Mouse (Mus musculus): ENCODE results near the gene Slc32a1. TPM values are rescaled to one million over a fixed set of nuclear protein-coding genes. Genes with fewer than 3 reads are reported as not detected.
A peak's percentile ranks its signal among the peaks of the same experiment; 100 is the strongest.

Slc32a1 gene
- polyA plus RNA-seq, 1 experiment from 2014 or later: 0.05 TPM

DNA sequence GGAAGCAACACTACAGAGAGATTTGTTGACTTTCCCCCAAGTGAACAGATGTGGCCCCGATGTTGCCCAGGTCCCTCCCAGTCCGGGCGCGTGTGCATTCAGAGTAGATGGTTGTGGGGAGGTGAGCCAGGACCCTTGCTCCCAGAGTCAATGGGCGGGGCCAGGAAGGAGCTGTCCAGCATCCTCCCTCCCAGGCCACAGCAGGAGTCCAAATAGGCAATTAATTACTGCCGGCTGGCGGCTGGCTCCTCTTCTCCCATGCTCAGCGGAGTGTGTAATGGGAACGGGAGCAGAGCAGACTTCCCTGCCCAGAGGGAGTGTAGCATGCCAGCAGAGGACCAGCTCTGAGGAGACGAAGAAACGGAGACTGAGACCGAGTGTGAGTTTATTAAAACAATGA lies 15.5 kb upstream of the Slc32a1 start:
- ATAC-seq (ENCODE audit: insufficient number of reproducible peaks, low FRiP score, low TSS enrichment, low read depth): no peak
- Histone ChIP-seq H3K36me3 (no peaks in the 10 kb centered on the region), H3K27me3 (peaks cover 43% of the 10 kb centered on the region), H3K27ac (replicated peaks) (no peak overlapping the region), H3K4me3 (replicated peaks) (no peak overlapping the region), H3K4me1 (no peaks in the 10 kb centered on the region), H3K9ac (no peak overlapping the region), H3K4me2 (replicated peaks) (no peak overlapping the region), H3K9me3 (replicated peaks) (no peaks in the 10 kb centered on the region)
- under 1% methylated on average over 12 of the region's 12 CpGs for WGBS

DNA sequence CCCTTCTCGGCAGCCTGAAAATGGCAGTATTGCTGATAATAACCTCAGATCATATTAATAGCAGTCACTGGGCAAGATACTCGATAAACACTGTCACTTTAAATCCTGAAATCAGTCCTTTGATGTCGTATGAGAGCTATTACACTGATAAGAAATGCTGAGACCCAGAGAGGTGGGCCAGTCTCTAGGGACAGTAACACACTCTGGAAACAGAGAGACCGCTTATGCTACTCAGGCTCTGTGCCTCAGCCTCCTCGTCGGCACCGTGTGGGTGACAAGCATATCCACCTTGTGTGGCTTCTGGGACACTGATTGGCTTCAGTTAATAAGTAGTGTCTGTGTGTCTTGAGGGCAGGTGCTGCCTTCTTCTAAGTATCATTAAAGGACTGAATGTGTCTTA lies 15.0 kb upstream of the Slc32a1 start:
- 19% methylated on average over 7 of the region's 7 CpGs for WGBS
- Histone ChIP-seq H3K27ac (replicated peaks) (no peak overlapping the region), H3K9me3 (replicated peaks) (no peaks in the 10 kb centered on the region), H3K36me3 (no peaks in the 10 kb centered on the region), H3K4me1 (no peaks in the 10 kb centered on the region), H3K27me3 (peaks cover 48% of the 10 kb centered on the region), H3K4me2 (replicated peaks) (no peak overlapping the region), H3K9ac (no peak overlapping the region), H3K4me3 (replicated peaks) (no peak overlapping the region)
- ATAC-seq (ENCODE audit: insufficient number of reproducible peaks, low FRiP score, low TSS enrichment, low read depth): no peak

DNA sequence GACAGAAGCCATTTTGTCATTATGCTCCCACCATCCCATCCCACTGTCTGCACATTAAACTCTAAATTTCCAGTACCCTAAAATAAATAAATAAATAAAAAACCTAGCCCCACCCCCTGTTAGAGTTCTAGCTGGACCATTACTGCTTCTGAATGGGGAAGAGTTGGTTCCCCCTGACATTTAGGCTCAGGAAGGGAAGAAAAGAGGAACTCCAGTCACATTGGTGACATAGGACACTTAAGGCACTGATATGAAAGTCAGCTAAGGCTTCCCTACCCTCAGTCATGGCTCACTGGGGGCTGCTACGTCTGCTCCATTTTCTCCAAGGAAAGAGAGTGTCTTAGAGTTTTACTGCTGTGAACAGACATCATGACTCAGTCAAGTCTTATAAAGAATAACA lies 13.8 kb upstream of the Slc32a1 start:
- H3K9ac ChIP-seq: no peak overlapping the region
- no peak overlapping the region for H3K4me2 ChIP-seq (replicated peaks)
- H3K9me3 ChIP-seq (replicated peaks): no peaks in the 10 kb centered on the region
- H3K27ac ChIP-seq (replicated peaks): no peak overlapping the region
- H3K27me3 ChIP-seq: peaks cover 59% of the 10 kb centered on the region
- no peak overlapping the region for H3K4me3 ChIP-seq (replicated peaks)
- WGBS: 63% methylated on average over 1 of the region's 1 CpGs
- no peaks in the 10 kb centered on the region for H3K4me1 ChIP-seq
- ATAC-seq (ENCODE audit: insufficient number of reproducible peaks, low FRiP score, low TSS enrichment, low read depth): no peak
- H3K36me3 ChIP-seq: no peaks in the 10 kb centered on the region

DNA sequence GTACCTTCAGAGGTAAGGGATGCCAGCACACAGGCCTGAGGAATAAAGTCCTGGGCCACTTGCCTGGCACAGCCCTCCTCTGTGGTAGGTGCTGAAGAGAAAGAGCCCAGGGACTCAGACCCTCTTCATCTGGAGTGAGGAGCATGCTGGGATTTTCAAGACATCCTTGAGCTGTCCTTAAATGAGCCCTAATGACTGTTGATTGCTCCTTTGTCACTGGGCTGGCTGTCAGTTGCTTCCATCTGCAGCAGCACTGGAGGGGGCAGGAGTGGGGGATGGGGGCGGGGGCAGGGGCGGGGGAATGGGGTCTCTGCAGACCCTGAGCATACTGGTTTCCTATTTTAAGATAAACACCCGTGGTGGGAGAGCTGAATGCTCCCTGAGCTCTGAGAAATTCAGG lies 10.1 kb upstream of the Slc32a1 start:
- H3K4me1 ChIP-seq: no peaks in the 10 kb centered on the region
- WGBS: 28% methylated on average over 3 of the region's 3 CpGs
- no peak for ATAC-seq (ENCODE audit: insufficient number of reproducible peaks, low FRiP score, low TSS enrichment, low read depth)

DNA sequence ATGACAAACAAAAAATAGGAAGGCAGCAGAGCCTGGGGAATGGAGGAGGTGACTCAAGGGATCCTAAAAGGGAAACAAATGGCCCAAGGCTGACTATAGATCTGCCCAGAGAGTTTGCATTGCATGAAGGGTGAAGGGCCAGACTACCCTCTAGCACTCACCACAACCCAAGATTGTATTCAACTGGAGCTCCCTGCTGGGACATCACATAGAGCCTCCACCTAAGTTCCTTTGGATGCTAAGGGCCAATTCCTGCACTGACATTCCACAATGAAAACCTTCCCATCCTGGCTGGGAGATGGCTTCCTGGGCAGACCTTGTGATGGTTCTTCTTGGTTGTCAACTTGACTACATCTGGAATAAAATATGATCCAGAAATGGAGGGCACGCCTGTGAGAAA lies 9.2 kb upstream of the Slc32a1 start:
- Histone ChIP-seq H3K9me3 (replicated peaks) (no peaks in the 10 kb centered on the region), H3K27ac (replicated peaks) (no peak overlapping the region), H3K4me2 (replicated peaks) (no peak overlapping the region), H3K27me3 (peaks cover 72% of the 10 kb centered on the region), H3K4me1 (no peaks in the 10 kb centered on the region), H3K4me3 (replicated peaks) (no peak overlapping the region), H3K36me3 (no peaks in the 10 kb centered on the region), H3K9ac (no peak overlapping the region)
- WGBS: 91% methylated on average over 1 of the region's 1 CpGs
- ATAC-seq (ENCODE audit: insufficient number of reproducible peaks, low FRiP score, low TSS enrichment, low read depth): no peak

More for the DNA sequence above, 10.1 kb upstream of the Slc32a1 start:
- Histone ChIP-seq H3K9me3 (replicated peaks) (no peaks in the 10 kb centered on the region), H3K36me3 (no peaks in the 10 kb centered on the region), H3K27ac (replicated peaks) (no peak overlapping the region), H3K4me2 (replicated peaks) (no peak overlapping the region), H3K27me3 (peaks cover 73% of the 10 kb centered on the region), H3K4me3 (replicated peaks) (no peak overlapping the region), H3K9ac (no peak overlapping the region)

DNA sequence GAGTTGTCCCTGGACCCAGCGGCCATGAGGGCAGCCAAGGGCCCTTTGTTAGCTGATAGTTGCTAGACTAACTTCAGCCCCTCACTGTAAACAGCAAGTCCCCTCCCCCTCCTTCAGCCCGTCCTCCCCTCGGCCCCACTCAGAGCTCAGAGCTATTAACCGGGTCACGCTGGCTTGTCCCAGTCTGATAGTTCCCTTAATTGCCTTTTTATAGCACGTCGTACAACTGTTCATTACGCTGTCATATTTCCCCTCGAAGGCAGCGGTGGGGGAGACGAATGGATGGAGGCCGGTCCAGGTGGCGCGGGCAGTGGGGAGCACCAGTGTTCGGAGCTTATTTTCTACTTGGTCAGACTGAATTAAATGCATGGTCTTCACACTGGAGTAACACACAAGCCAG lies 7.9 kb upstream of the Slc32a1 start:
- WGBS: 33% methylated on average over 15 of the region's 15 CpGs
- no peak for ATAC-seq (ENCODE audit: insufficient number of reproducible peaks, low FRiP score, low TSS enrichment, low read depth)
- H3K27me3 ChIP-seq: peaks cover 80% of the 10 kb centered on the region
- no peak overlapping the region for H3K9ac ChIP-seq
- H3K27ac ChIP-seq (replicated peaks): no peak overlapping the region
- H3K36me3 ChIP-seq: no peaks in the 10 kb centered on the region
- H3K9me3 ChIP-seq (replicated peaks): no peaks in the 10 kb centered on the region
- no peak overlapping the region for H3K4me2 ChIP-seq (replicated peaks)
- no peaks in the 10 kb centered on the region for H3K4me1 ChIP-seq
- H3K4me3 ChIP-seq (replicated peaks): no peak overlapping the region

DNA sequence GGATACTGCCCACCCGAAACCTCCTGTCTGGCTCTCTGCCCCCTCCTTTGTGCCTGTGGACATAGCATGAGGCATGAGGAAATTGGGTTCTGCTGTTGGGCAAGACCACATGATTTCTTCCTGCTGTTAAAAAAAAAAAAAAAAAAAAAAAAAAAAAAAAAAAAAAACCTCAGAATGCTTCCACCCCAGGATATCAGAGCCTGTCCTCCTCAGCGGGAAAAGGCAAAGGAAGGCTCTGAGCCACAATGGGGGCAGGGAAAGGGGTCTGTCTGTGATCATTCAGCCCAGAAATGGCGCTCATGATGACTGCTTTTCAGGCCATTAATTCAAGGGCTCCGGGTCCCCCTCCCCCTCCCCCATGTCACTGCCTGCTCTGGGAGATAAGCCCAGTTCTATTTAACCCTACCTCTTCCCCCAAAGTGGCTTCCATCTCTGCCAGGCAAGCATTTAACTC lies 4.0 kb upstream of the Slc32a1 start:
- H3K4me3 ChIP-seq (replicated peaks): no peak overlapping the region
- 14% methylated on average over 4 of the region's 4 CpGs for WGBS

DNA sequence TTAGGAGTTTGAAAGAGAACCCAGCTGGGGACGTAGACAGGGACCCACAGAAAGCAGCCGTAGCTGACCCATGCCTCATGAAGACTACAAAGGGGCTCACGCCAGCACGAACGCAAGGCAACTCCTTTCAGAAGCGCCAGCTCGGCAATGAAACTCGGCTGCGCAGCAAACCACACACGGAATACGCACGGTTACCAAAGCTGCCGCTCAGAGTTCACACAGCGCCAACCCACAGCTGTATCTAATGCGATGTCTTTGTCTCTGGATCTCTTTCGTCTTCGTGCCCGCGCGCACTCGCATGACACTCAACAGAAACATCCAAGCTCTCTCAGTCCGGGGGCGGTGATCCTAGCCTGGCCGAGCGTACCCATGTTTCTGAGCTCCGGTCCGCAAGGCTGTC lies 886 bp upstream of the Slc32a1 start:
- no peak for ATAC-seq (ENCODE audit: insufficient number of reproducible peaks, low FRiP score, low TSS enrichment, low read depth)
- H3K9me3 ChIP-seq (replicated peaks): no peaks in the 10 kb centered on the region
- no peak overlapping the region for H3K9ac ChIP-seq
- WGBS: under 1% methylated on average over 27 of the region's 27 CpGs
- 0 out of 2 replicates have a peak overlapping the region, but pooled peaks have one; percentile 15 for H3K4me2 ChIP-seq (replicated peaks)
- H3K4me1 ChIP-seq: peaks cover 28% of the 10 kb centered on the region
- H3K27me3 ChIP-seq: peaks cover 98% of the 10 kb centered on the region
- H3K4me3 ChIP-seq (replicated peaks): peak overlapping the region; percentile 10; the same call in 1 of the 2 replicates
- no peaks in the 10 kb centered on the region for H3K36me3 ChIP-seq
- H3K27ac ChIP-seq (replicated peaks): no peak overlapping the region

More for the DNA sequence above, 4.0 kb upstream of the Slc32a1 start:
- no peak for ATAC-seq (ENCODE audit: insufficient number of reproducible peaks, low FRiP score, low TSS enrichment, low read depth)
- H3K9ac ChIP-seq: no peak overlapping the region
- H3K27me3 ChIP-seq: peaks cover 89% of the 10 kb centered on the region
- peaks cover 18% of the 10 kb centered on the region for H3K4me1 ChIP-seq
- no peaks in the 10 kb centered on the region for H3K9me3 ChIP-seq (replicated peaks)
- H3K27ac ChIP-seq (replicated peaks): no peak overlapping the region
- no peaks in the 10 kb centered on the region for H3K36me3 ChIP-seq
- no peak overlapping the region for H3K4me2 ChIP-seq (replicated peaks)

DNA sequence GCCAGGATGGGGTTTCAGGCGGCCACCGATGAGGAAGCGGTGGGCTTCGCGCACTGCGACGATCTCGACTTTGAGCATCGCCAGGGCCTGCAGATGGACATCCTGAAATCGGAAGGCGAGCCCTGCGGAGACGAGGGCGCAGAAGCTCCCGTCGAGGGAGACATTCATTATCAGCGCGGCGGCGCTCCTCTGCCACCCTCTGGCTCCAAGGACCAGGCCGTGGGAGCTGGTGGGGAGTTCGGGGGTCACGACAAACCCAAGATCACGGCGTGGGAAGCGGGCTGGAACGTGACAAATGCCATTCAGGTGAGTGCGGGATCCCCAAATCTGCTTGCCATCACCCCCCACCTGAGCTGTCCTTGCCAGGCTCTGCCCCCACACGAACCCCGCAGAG lies 756 bp downstream of the Slc32a1 start:
- Histone ChIP-seq H3K36me3 (no peaks in the 10 kb centered on the region), H3K27ac (replicated peaks) (no peak overlapping the region), H3K9me3 (replicated peaks) (no peaks in the 10 kb centered on the region), H3K9ac (no peak overlapping the region), H3K27me3 (peaks cover 99% of the 10 kb centered on the region), H3K4me1 (peaks cover 39% of the 10 kb centered on the region), H3K4me2 (replicated peaks) (peak overlapping the region; percentile 42; the same call in 1 of the 2 replicates), H3K4me3 (replicated peaks) (peak overlapping the region; percentile 31; the same call in 1 of the 2 replicates)
- WGBS: 1% methylated on average over 30 of the region's 30 CpGs
- ATAC-seq (ENCODE audit: insufficient number of reproducible peaks, low FRiP score, low TSS enrichment, low read depth): no peak

DNA sequence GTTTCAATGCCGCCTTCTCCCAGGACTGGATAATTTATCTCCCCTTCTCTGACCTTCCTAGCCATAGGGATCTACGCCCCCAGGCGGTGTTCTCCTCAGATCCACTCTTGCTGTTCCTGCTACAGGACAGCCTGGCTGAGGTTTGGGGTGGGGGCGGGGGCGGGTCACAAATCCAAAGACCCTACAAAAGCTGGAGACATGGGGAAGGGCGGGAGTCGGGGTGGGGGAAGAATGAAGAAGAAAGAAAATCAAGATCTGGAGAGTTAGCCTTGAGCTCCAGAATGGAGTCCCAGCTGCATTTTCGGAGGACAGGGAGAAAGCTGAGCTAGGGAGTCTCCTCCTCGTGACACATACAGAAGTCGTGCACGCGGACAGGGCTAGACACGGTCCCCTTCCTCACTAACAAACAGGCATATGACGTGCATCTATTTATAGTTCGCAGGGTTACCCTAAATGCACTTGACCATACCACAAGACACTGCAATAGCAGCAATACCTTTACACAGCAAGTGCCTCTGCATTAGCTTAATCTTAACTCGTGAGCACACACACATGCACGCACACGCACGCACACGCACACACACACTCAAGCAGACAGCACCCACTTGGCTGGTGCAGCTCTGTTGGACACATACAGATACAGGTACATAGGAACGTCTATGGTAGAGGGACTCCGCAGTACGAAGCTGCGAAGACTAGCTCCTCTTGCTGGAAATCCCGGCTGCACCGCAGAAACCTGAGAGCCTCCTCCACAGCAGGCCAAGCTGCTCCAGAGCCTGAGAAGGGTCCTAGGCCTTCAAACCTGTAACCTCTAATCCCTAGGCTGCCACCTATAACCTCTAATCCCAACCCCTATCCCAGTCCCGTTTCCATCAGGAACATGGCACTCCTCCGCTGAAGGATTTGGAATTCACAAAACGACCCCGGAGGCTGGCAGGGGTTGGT lies 1.4 kb downstream of the Slc32a1 start:
- Histone ChIP-seq H3K4me1 (peaks cover 42% of the 10 kb centered on the region), H3K4me3 (replicated peaks) (no peak overlapping the region), H3K4me2 (replicated peaks) (no peak overlapping the region), H3K9ac (no peak overlapping the region), H3K36me3 (no peaks in the 10 kb centered on the region), H3K27me3 (peaks cover 99% of the 10 kb centered on the region), H3K27ac (replicated peaks) (no peak overlapping the region), H3K9me3 (replicated peaks) (no peaks in the 10 kb centered on the region)
- 4% methylated on average over 30 of the region's 30 CpGs for whole genome bisulfite sequencing
- no peak for ATAC-seq (ENCODE audit: insufficient number of reproducible peaks, low FRiP score, low TSS enrichment, low read depth)

DNA sequence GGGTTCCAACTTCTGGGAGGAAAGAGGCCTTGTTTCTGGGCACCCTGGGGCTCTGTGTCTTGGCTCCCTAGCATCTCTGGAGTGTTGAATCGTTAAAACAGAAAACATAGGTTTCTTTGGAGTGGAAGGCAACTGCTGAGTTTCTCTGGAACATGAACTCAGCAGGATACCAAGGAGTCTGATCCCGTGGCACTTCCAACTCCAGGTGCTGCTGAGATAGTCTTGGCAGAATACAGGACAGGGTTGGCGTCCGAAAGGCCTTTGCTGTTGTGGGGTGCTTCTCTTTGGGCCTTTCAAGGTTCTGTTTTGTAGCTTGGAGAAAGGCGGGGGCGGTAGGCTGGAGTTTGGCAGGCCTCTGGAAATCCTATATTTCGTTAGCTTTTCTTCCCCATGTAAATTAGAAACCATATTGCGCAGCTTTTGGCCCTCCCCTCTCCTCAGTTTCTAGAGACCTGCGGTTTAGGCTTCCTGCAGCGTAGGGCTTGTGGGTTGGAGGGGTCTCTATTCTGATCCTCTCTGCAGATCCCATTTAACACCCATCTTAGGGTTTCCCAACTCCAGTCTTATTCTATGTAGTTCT lies 2.2 kb downstream of the Slc32a1 start:
- Histone ChIP-seq H3K36me3 (no peaks in the 10 kb centered on the region), H3K27ac (replicated peaks) (no peak overlapping the region), H3K4me3 (replicated peaks) (no peak overlapping the region), H3K4me1 (peaks cover 42% of the 10 kb centered on the region), H3K27me3 (peaks cover 99% of the 10 kb centered on the region), H3K9ac (no peak overlapping the region), H3K4me2 (replicated peaks) (no peak overlapping the region), H3K9me3 (replicated peaks) (no peaks in the 10 kb centered on the region)
- ATAC-seq (ENCODE audit: insufficient number of reproducible peaks, low FRiP score, low TSS enrichment, low read depth): no peak
- WGBS: 7% methylated on average over 10 of the region's 10 CpGs

Measured in embryonic facial prominence, embryonic 15.5 days (tissue).